Mouse (Mus musculus) CD8-positive naive resting alpha-beta T cell, adult 2 months (primary cell): ENCODE measurements around the gene Gm4303.
"Not testable (repeated sequence)": the region's sequence is repeated elsewhere in the genome, so short reads cannot be mapped to it uniquely, and the experiment has no call there.

Experiments
- DNase-seq, 2 experiments: peaks; one replicate each; pipeline ENCODE4 v3.0.0; 2022; ENCODE audit warnings: low read depth in 2 of 2, low spot score in 2 of 2

Gene Gm4303

DNA sequence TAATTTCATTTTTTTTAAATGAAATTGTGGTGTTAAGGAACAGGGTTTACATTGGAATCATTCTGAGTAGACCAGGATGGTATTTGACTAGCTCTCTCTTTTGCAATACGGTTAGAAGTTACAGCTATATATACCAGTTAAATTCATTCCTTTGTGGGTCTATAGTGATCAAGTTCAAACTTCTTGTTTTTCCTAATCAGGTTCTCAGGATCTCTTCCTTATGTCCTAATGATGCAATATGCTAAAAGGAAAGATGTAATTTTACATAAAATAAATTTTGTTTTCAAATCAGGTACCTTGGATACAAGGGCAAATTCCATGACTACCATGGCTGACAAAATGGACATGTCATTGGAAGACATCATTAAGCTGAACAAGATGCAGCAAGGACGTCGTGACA, at the start of gene Gm4303:
Gene Gm4303 (plus strand): TSS at position 301 of the 400 bp plus-strand sequence.
- not testable (repeated sequence) for DNase-seq

- no peak for DNase-seq
Observed at GRCm38 (mm10) chr10:100296105-100296504, 49.7 kb upstream of the Gm4303 start.

- not testable (repeated sequence) for DNase-seq
Observed at GRCm38 (mm10) chr10:100300106-100300505, 45.7 kb upstream of the Gm4303 start.

DNA sequence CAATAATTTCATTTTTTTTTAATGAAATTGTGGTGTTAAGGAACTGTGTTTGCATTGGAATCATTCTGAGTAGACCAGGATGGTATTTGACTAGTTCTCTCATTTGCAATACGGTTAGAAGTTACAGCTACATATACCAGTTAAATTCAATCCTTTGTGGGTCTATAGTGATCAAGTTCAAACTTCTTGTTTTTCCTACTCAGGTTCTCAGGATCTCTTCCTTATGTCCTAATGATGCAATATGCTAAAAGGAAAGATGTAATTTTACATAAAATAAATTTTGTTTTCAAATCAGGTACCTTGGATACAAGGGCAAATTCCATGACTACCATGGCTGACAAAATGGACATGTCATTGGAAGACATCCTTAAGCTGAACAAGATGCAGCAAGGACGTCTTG, 10.4 kb upstream of the Gm4303 start, which contains the start of gene Gm4301:
Gene Gm4301 (plus strand): TSS at position 301 of the 400 bp plus-strand sequence.
- not testable (repeated sequence) for DNase-seq

GRCm38 (mm10) chr10:100340536-100340935, 5.2 kb upstream of the Gm4303 start, which contains the start of gene Gm4302:
Gene Gm4302, plus strand, starts transcription at chr10:100340836.
- not testable (repeated sequence) for DNase-seq

DNA sequence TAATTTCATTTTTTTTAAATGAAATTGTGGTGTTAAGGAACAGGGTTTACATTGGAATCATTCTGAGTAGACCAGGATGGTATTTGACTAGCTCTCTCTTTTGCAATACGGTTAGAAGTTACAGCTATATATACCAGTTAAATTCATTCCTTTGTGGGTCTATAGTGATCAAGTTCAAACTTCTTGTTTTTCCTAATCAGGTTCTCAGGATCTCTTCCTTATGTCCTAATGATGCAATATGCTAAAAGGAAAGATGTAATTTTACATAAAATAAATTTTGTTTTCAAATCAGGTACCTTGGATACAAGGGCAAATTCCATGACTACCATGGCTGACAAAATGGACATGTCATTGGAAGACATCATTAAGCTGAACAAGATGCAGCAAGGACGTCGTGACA, 5.0 kb downstream of the Gm4303 start, which contains the start of gene Gm4305:
Gene Gm4305 (plus strand): TSS at position 301 of the 400 bp plus-strand sequence.
- DNase-seq, result not testable (repeated sequence)

- DNase-seq, result peak in 1 of 2 experiments; percentile 4
Observed at GRCm38 (mm10) chr10:100356841-100357240, 11.1 kb downstream of the Gm4303 start.

DNA sequence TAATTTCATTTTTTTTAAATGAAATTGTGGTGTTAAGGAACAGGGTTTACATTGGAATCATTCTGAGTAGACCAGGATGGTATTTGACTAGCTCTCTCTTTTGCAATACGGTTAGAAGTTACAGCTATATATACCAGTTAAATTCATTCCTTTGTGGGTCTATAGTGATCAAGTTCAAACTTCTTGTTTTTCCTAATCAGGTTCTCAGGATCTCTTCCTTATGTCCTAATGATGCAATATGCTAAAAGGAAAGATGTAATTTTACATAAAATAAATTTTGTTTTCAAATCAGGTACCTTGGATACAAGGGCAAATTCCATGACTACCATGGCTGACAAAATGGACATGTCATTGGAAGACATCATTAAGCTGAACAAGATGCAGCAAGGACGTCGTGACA, 15.3 kb downstream of the Gm4303 start, which contains the start of gene Gm4307:
Gene Gm4307 (plus strand): TSS at position 301 of the 400 bp plus-strand sequence.
- not testable (repeated sequence) for DNase-seq

GRCm38 (mm10) chr10:100382460-100382859, 36.7 kb downstream of the Gm4303 start, which contains the start of gene Gm4312:
Gene Gm4312, minus strand, starts transcription at chr10:100382560.
- not testable (repeated sequence) for DNase-seq
